Mouse (Mus musculus): ENCODE results near the gene Maff.

Maff gene

GRCm38 (mm10) chr15:79330521-79330920, 15.9 kb upstream of the Maff start:
- DNase-seq = no peak

GRCm38 (mm10) chr15:79333409-79333808, 13.0 kb upstream of the Maff start:
- DNase-seq = no peak

- DNase-seq = no peak
These were observed 11.3 kb upstream of the Maff start for GRCm38 (mm10) chr15:79335061-79335655.

- DNase-seq = no peak
These were observed 7.4 kb upstream of the Maff start for GRCm38 (mm10) chr15:79338978-79339377.

DNA sequence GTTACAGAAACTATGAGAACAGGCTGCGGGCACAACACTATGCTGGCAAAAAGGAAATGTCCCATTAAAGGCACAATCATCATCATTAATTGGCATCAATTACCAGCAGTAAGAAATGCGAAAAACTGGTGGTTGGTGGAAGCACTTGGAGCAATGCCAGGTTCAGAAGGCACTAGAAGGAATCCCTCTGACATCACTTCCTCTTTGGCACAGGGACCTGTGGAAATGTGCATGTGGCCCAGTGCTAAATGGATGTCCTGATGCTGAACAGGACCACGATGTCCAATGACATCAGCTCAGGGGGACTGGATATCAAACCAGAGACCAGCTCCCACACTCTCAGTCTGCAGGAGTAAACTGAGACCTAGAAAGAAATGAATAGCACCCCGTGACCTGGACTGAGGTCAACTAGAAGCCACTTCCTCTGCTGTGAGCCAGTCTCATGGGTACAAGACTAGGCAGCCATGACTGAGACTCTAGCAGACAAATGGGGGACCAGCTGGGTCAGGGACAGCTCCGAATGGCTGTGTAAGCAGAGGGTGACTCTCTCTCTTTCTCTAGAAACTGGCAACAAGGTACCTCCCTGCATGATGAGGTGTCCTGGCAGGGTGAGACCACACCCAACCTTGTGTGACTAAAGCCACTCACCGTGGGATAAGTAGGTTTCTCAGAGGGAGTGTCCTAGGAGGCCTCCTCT, 3.6 kb upstream of the Maff start:
- no peak for DNase-seq

DNA sequence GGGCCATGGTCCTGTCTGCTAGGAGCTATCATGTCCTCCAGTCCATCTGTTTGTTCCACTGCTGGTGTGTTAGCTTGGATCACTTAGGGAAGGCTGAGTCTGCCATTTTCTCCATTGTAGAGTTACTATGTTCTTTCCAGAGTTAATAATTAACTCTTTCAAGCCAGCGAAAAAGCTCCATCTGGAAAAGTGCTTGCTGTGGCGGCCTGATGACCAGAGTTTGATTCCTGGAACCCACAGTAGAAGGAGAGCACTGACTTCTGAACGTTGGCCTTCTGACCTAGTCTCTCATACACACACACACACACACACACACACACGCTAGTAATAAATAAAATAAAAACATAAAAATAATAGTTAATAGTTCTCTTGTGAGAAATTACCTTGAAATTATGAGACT, 1.8 kb upstream of the Maff start:
- DNase-seq = no peak

- peak; percentile 98 for DNase-seq
These were observed 884 bp downstream of the Maff start for GRCm38 (mm10) chr15:79347165-79347844.

GRCm38 (mm10) chr15:79347845-79348506, 1.6 kb downstream of the Maff start:
- peak; percentile 84 for DNase-seq

DNA sequence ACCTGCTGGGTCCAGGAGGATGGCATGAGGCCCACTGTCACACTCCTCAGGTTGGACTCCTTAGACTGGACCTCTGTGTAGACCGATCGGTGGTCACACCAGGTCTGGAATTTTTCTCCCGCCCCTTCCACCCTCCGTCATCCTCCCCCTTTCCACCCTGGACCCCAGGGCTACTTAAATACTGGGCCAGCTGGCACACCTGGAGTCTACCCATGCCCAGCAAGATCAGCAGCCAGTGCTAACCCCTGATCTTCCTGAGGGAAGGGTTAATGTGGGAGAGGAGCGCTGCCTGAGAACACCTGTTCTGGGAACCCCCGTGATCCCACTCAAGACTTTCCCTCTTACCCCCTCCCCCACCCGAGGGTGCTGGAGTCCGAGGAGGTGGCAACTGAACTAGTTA, 2.2 kb downstream of the Maff start:
- no peak for DNase-seq

DNA sequence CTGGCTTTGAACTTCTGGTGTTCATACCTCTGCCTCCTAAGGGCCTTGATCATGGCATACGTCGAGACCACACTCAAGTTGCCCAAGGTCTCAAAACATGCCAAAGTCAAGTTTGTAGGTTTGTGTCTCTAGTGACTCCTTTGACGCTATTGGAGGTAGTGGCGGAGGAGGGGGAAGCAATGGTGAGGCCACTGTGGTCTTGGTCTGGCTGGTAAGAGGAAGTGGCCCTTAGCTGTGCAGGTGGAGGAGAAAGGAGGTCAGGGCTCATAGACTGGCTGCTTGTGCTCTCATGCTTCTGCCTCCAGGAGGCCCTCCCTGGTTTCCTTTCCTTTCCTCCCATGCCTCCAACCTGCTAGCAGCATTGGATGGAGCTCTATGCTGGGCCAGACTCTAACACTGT, 4.4 kb downstream of the Maff start:
- no peak for DNase-seq

DNA sequence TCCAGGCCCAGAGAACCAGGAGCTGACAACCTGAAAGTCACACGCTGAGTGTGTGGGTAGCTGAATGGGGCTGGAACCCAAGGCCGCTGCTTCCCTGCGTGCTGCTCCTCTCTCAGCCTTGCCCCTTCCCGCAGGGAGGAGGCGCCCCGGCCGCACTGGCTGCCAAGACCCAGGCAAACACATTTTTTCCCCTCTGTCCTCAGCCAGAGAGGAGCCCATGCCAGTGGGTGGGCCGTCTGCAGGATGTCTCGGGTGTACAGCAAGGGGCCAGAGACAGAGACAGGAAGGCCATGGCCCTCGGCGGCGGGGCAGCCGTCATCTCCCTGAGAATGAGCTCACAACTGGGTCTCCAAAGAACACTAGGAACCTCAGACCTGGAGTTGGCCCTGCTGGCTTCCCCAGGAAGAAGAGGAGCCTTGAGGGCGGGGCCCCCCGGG, 4.9 kb downstream of the Maff start:
- no peak for DNase-seq

DNA sequence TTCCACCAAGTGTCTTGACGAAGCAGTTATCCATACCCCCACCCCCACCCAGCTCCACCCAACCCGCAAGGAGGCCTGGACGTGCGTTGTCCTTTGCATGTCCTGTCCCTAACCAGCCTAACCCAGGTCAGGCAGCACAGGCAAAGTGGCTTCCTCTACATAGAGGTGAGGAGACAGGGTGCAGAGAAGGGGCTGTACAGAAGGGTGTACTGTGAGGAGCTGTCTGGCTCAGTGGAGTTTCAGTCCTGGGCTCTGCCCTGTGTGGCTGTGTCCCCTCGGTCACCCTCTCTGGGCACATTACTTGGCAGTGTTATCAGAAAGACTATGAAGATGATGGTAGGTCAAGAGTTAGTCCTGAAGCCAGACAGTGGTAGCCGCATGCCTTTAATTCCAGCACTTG, 6.1 kb downstream of the Maff start:
- no peak for DNase-seq

- no peak for DNase-seq
These were observed 7.4 kb downstream of the Maff start for GRCm38 (mm10) chr15:79353690-79354305.

DNA sequence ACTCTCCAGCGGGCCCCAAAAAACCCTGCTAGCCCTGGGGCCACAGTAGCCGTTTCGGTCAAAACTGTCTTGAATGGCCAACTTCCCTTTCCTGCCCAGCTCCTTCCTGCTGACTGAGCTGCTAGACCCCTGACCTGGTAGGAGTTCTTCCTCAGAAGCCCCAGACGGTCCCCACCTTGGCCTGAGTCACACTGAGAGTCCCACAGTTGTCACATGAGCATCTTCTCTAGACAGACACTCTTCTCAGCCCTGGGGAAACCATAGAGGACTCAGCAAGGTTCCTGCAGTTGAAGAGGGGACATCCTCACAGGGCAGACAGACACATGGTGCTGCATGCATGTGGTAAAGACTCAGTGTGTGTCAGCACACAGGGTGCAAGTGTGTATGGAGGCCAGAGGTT, 8.2 kb downstream of the Maff start:
- DNase-seq = no peak

- DNase-seq = no peak
These were observed 10.1 kb downstream of the Maff start for GRCm38 (mm10) chr15:79356481-79356880.

DNA sequence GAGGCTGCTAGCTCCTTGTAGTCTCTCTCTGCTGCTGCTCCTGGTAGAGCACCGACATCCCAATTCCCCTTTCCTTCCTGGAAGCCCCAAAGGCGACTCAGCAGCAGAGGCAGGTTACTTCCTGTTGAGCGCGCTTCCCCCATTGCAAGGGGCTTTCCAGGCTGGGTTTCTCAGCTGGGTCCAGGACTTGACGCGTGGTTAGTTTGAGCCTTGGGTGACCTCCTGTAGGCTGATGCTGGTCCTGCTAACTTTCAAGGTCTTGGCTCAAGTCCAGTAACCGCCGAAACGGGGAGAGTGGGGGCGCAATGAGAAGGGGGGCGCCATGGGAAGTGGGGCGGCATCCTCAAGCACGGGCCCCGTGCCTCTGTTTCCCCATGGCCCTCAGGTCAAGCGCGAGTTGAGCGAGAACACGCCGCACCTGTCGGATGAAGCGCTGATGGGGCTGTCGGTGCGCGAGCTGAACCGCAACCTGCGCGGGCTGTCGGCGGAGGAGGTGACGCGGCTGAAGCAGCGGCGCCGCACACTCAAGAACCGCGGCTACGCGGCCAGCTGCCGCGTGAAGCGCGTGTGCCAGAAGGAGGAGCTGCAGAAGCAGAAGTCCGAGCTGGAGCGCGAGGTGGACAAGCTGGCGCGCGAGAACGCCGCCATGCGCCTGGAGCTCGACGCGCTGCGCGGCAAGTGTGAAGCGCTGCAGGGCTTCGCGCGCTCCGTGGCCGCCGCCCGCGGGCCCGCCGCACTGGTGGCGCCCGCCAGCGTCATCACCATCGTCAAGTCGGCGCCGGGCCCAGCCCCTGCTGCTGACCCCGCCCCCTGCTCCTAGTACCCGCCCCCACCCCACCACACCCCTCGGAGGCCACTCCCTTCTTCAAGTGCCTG, 10.9 kb downstream of the Maff start:
- peak; percentile 85 for DNase-seq

- DNase-seq = no peak
These were observed 11.7 kb downstream of the Maff start for GRCm38 (mm10) chr15:79357974-79358690.

DNA sequence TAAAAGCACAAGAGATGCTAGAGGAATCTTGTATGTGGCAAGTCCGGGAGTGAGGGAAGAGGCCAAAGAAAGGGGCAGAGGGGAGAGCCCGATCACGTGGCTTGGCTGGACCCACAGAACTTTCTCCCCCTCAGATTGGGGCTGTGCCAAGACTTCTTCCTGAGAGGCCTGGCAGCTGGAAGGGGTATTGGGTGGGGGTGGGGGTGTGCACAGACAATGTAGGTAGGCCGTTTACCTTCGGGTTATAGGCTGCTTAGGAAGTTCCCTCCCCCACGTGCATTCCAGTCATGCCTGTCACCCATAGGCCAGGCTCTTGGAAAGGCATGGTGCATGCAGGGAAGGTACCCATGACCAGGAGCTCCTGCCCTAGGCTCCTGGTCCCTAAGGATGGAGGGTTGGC, 13.5 kb downstream of the Maff start:
- no peak for DNase-seq

DNA sequence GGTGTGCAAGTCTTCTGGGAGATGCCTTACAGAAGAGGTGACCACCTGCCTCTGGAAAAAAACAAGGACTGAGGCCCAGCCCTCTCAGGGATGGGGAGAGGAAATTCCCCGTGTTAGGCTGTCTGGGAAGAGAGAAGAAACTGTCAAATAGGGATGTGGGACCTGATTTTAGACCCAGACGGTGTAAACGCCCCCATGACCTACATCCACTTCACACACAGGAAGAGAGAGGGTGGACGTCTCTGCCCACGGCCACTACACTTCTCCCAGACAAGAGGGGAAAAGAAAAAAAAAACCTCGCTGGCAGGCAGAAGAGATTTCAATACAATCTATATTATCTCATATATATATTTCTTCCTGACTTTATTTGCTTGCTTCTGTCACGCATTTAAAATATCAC, 13.9 kb downstream of the Maff start:
- DNase-seq = no peak

DNA sequence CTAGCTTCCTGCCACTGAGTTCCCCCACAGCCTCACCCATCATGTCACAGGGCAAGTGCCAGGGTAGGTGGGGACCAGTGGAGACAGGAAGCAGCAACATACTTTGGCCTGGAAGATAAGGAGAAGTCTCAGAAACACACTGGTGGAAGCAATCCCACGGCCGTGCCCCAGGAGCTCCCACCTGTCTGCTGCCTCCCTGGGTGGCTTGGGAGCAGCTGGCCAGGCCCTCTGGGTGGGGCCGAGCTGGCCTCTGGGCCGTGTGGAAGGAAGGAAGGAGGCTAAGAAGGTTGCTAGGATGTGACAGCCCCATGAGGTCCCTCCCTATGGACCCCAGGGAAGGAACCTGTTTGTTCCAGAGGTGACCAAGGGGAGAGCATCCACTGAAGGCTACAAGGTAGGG, 14.6 kb downstream of the Maff start:
- DNase-seq = no peak

DNA sequence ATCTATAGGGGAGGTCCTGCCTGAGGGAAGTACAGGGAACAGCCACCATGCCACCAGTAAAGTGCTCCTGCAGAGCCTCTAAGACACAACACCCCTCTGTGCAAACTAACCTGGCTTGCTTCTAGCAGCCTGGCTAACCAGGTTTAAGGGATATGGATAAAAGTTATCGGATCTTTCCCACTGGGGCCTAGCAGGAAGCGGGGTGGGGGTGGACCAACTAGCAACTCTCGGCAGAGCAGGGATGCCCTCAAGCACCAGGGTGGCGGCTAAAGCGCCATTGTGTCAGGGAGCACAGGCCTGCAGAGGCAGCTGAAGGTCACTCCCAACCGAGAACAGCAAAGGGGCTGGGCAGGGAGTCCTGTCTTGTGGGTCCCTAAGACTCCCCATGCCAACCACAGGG, 17.7 kb downstream of the Maff start:
- DNase-seq = no peak

- DNase-seq = no peak
These were observed 18.6 kb downstream of the Maff start for GRCm38 (mm10) chr15:79365068-79365467.

Measured in thymus, postnatal 14 days (tissue).